Mouse (Mus musculus) olfactory bulb, adult 2 months (tissue): ENCODE data around the gene N6amt1.

Experiments
- CTCF ChIP-seq: fragments of 200-500 bp; IDR thresholded peaks from 2 replicates; pipeline ENCODE4 v1.5.1; 2012; ENCODE audit warnings: low read depth, mild to moderate bottlenecking, low read length, moderate library complexity; ENCODE audit not compliant: insufficient read depth
- POLR2A ChIP-seq: fragments of 200-500 bp; IDR thresholded peaks from 2 replicates; pipeline ENCODE4 v1.6.1; 2012; ENCODE audit warnings: mild to moderate bottlenecking, low read depth, low read length, moderate library complexity; ENCODE audit not compliant: insufficient read depth

DNA sequence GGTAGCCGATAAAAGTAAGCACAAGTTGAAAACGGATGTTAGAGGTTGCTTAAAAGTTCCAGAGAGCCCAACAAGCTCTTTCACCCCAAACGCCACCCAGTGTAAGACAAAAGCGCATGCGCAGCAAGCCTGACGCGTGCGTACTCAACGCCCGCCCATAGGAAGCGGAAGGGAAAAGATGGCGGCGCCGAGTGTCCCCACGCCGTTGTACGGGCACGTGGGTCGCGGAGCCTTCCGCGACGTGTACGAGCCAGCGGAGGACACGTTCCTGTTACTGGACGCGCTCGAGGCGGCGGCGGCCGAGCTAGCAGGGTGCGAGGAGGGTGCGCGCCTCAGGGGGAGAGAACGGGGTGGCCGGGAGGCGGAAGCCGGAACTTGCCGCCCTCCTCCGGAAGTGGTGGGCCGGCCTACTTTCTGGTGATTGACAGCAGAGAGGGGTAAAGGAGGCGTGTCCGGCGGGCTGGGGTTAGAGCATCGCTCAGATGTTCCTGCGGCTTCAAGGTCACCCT is at the start of gene N6amt1:
- no peak for TF ChIP-seq CTCF
- peak; percentile 53; the same call in 1 of the 2 replicates for TF ChIP-seq POLR2A
